Mouse (Mus musculus): ENCODE data around the gene Ccp110.

- TF ChIP-seq CTCF (conservative IDR thresholded peaks at IDR 0.05; ENCODE audit: low read length): no peak
- no peak for TF ChIP-seq POU5F1 (IDR thresholded peaks at IDR 0.05; ENCODE audit: borderline replicate concordance, low read length)
Measured at GRCm38 (mm10) chr7:118783305-118784001, 71.1 kb downstream of the Ccp110 start.

Data from E14TG2a.4 (cell line).